Mouse (Mus musculus) neural tube, embryonic 15.5 days (tissue): Measurements from ENCODE around the gene Phka1. TPM values are rescaled to one million over a fixed set of nuclear protein-coding genes. Genes with fewer than 3 reads are reported as not detected.
A peak's percentile ranks its signal among the peaks of the same experiment; 100 is the strongest.

ENCODE experiments used
- ATAC-seq: fragments of 200-750 bp; cut with Nextera tagmentation; 2 replicates; pipeline ENCODE4 v1.8.0; 2017; ENCODE audit warnings: mild to moderate bottlenecking, moderate TSS enrichment, moderate library complexity; ENCODE audit not compliant: low FRiP score
- H3K27ac ChIP-seq: fragments of 300-500 bp; sonication (generic); replicated peaks from 2 replicates; pipeline ENCODE4 v1.5.1; 2015; ENCODE audit warnings: mild to moderate bottlenecking, inconsistent platforms
- H3K27me3 ChIP-seq: fragments of 300-500 bp; sonication (generic); replicated peaks from 2 replicates; pipeline ENCODE4 v1.6.1; 2015; ENCODE audit warnings: inconsistent platforms
- H3K36me3 ChIP-seq: fragments of 300-500 bp; sonication (generic); 2 replicates; pipeline ENCODE4 v1.6.1; 2015; ENCODE audit warnings: inconsistent platforms
- H3K4me1 ChIP-seq: fragments of 300-500 bp; sonication (generic); 2 replicates; pipeline ENCODE4 v1.6.1; 2015; ENCODE audit warnings: inconsistent platforms
- H3K4me2 ChIP-seq: fragments of 300-500 bp; sonication (generic); 2 replicates; pipeline ENCODE4 v1.6.1; 2015; ENCODE audit warnings: inconsistent platforms, mild to moderate bottlenecking, moderate library complexity
- H3K4me3 ChIP-seq: fragments of 300-500 bp; sonication (generic); replicated peaks from 2 replicates; pipeline ENCODE4 v1.5.1; 2015; ENCODE audit warnings: mild to moderate bottlenecking, inconsistent platforms
- H3K9ac ChIP-seq: fragments of 300-500 bp; sonication (generic); replicated peaks from 2 replicates; pipeline ENCODE4 v1.6.1; 2015; ENCODE audit warnings: mild to moderate bottlenecking, inconsistent platforms
- H3K9me3 ChIP-seq: fragments of 300-500 bp; sonication (generic); replicated peaks from 2 replicates; pipeline ENCODE4 v1.6.1; 2016; ENCODE audit warnings: inconsistent platforms
- WGBS: fragments of 180-500 bp; shearing (Covaris S2); methylation state at CpG from one replicate; pipeline ENCODE4 v1.1.7; 2015; ENCODE audit warnings: mixed read lengths; 5-methylcytosine and 5-hydroxymethylcytosine counted together
- polyA plus RNA-seq: library from polyadenylated mRNA; unstranded; fragments of >200 nt; fragmentation: Nextera tagmentation; extraction: Ambion mirVana; gene quantifications from 2 replicates; pipeline ENCODE4 v1.2.1, GENCODE M21; 2015

Gene Phka1
- polyA plus RNA-seq, 1 experiment from 2014 or later = 9.1 TPM

- H3K4me2 ChIP-seq = no peak overlapping the region
- no peaks in the 10 kb centered on the region for H3K36me3 ChIP-seq
- H3K27ac ChIP-seq = no peak overlapping the region
- no peak overlapping the region for H3K4me3 ChIP-seq
- no peaks in the 10 kb centered on the region for H3K9me3 ChIP-seq
- 92% methylated on average over 7 of the region's 7 CpGs for WGBS
- 0 out of 2 replicates have a peak, but pooled peaks cover 3% of the 10 kb centered on the region for H3K27me3 ChIP-seq
- H3K4me1 ChIP-seq = no peaks in the 10 kb centered on the region
- H3K9ac ChIP-seq = no peak overlapping the region
- ATAC-seq = no peak
These were observed 87.1 kb downstream of the Phka1 start for GRCm38 (mm10) chrX:102556906-102557305.

- ATAC-seq = no peak
- H3K4me1 ChIP-seq = no peaks in the 10 kb centered on the region
- WGBS = 79% methylated on average over 4 of the region's 4 CpGs
- peaks cover 3% of the 10 kb centered on the region; the same call in 1 of the 2 replicates for H3K27me3 ChIP-seq
- no peak overlapping the region for H3K9ac ChIP-seq
- no peaks in the 10 kb centered on the region for H3K36me3 ChIP-seq
- H3K9me3 ChIP-seq = no peaks in the 10 kb centered on the region
- H3K4me2 ChIP-seq = no peak overlapping the region
- no peak overlapping the region for H3K27ac ChIP-seq
- no peak overlapping the region for H3K4me3 ChIP-seq
These were observed 134.8 kb downstream of the Phka1 start for GRCm38 (mm10) chrX:102509205-102509604.

DNA sequence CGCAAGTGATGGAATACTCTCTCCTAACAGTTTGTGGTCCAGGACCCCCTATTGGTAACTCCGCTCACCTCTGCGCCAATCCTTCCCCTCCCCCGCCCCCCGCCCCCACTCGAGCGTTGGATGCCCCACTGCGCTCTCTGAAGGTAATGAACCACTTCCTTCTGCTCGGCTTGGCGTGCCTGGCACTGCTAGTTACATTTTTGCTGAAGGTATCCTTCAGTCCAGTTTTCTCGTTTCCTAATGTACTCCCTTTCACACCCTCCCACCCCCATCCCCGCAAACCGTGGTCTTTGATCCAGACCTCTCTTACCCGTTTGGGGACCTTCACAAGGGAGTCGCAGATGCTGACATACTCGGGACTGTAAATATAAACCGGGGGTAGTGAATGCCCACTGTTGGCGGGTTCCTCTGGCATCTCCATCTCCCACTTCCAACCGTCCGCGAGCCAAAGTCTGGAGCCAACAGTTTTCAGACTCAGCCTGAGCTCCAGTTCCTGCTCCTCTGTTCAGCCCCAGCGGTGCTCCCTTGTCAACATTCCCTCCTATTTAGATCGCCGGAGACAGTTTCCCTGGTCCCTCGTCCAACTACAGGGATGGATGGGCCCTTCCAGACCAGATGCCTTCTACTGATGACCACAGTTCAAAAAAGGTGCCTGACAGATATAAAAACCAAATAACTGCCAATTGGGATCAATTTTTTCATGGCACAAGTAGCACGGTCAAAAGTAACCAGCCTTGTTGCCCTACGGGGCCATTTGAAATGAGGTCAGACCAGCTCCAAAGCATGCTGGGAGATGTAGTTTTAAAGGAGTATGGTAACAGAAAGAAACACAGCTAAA, 139.2 kb downstream of the Phka1 start, which contains the start of gene Hdac8:
TSS of gene Hdac8 (minus strand) at position 716 of the 838 bp plus-strand sequence.
- peak within 1 kb of the TSS; percentile 38 for H3K9ac ChIP-seq
- no peaks in the 10 kb centered on the region for H3K36me3 ChIP-seq
- peak within 1 kb of the TSS; percentile 52 for H3K4me3 ChIP-seq
- peak within 1 kb of the TSS; percentile 60 for H3K27ac ChIP-seq
- H3K9me3 ChIP-seq = no peaks in the 10 kb centered on the region
- no peaks in the 10 kb centered on the region for H3K4me1 ChIP-seq
- WGBS = 18% methylated on average over 27 of the region's 27 CpGs
- H3K4me2 ChIP-seq = peak within 1 kb of the TSS; percentile 58
- peak; percentile 91 for ATAC-seq
- 0 out of 2 replicates have a peak, but pooled peaks cover 3% of the 10 kb centered on the region for H3K27me3 ChIP-seq

DNA sequence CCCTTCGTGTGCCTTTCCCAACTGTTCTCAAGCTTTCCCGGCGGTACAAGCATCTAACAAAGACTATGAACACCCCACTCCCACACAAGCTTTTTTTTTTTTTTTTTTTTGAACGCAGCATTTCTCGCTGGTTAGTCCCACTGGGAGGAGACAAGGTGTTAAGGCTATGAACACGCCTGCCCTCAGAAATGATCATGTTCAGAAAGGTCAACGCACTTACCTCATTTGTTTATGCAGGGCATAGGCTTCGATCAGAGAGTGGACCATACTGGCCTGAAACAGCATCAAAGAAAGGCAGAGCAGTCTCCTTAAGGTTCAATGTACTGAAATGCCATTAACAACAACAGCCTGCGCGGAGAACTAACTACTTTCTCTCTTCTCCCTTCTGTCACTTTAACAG, 139.9 kb downstream of the Phka1 start:
- H3K9ac ChIP-seq = 0 out of 2 replicates have a peak overlapping the region, but pooled peaks have one; percentile 38
- H3K27ac ChIP-seq = 0 out of 2 replicates have a peak overlapping the region, but pooled peaks have one; percentile 60
- H3K4me3 ChIP-seq = peak overlapping the region; percentile 52
- H3K27me3 ChIP-seq = 0 out of 2 replicates have a peak, but pooled peaks cover 3% of the 10 kb centered on the region
- 33% methylated on average over 10 of the region's 10 CpGs for WGBS
- H3K36me3 ChIP-seq = no peaks in the 10 kb centered on the region
- no peaks in the 10 kb centered on the region for H3K9me3 ChIP-seq
- ATAC-seq = 0 out of 2 replicates have a peak, but pooled peaks have one; percentile 22
- H3K4me1 ChIP-seq = no peaks in the 10 kb centered on the region
- peak overlapping the region; percentile 58 for H3K4me2 ChIP-seq

GRCm38 (mm10) chrX:102493992-102494730, 149.9 kb downstream of the Phka1 start:
- Histone ChIP-seq H3K4me3 (no peak overlapping the region), H3K27me3 (no peaks in the 10 kb centered on the region), H3K36me3 (no peaks in the 10 kb centered on the region), H3K9me3 (no peaks in the 10 kb centered on the region), H3K27ac (no peak overlapping the region), H3K9ac (no peak overlapping the region), H3K4me1 (no peaks in the 10 kb centered on the region), H3K4me2 (no peak overlapping the region)
- 58% methylated on average over 6 of the region's 6 CpGs for WGBS
- peak; percentile 79; the same call in 1 of the 2 replicates for ATAC-seq

- Histone ChIP-seq H3K9me3 (no peaks in the 10 kb centered on the region), H3K4me3 (no peak overlapping the region), H3K9ac (no peak overlapping the region), H3K27me3 (peaks cover 4% of the 10 kb centered on the region; the same call in 1 of the 2 replicates), H3K27ac (no peak overlapping the region), H3K4me2 (no peak overlapping the region), H3K36me3 (no peaks in the 10 kb centered on the region), H3K4me1 (no peaks in the 10 kb centered on the region)
- ATAC-seq = no peak
- 80% methylated on average over 7 of the region's 7 CpGs for WGBS
These were observed 158.5 kb downstream of the Phka1 start for GRCm38 (mm10) chrX:102485575-102485974.

DNA sequence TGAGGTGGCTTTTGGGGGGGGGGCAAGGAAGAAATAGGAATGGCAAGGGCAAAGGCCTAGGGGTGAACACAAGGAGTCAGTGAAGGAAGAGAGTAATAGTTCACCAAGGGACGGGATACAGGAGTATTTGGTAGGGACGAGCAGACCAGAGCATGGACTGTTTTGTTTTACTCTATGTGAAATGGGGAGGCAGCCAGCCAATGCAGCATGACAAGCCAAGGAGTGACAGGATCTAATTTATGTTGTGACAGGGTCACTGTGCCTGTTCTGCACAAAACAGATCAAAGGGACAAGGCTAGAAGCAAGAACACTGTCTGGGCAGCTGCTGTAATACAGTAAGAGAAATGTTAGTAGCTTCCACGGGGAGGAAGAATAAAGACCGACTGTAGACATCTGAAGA, 164.4 kb downstream of the Phka1 start:
- Histone ChIP-seq H3K27me3 (no peaks in the 10 kb centered on the region; the same call in 1 of the 2 replicates), H3K9ac (no peak overlapping the region), H3K27ac (no peak overlapping the region), H3K36me3 (no peaks in the 10 kb centered on the region), H3K4me2 (no peak overlapping the region), H3K9me3 (no peaks in the 10 kb centered on the region), H3K4me3 (no peak overlapping the region), H3K4me1 (no peaks in the 10 kb centered on the region)
- no peak for ATAC-seq
- WGBS = 73% methylated on average over 4 of the region's 4 CpGs

GRCm38 (mm10) chrX:102478965-102479364, 165.1 kb downstream of the Phka1 start:
- H3K9ac ChIP-seq = no peak overlapping the region
- H3K4me1 ChIP-seq = no peaks in the 10 kb centered on the region
- no peak overlapping the region for H3K4me2 ChIP-seq
- no peak overlapping the region for H3K27ac ChIP-seq
- no peaks in the 10 kb centered on the region; the same call in 1 of the 2 replicates for H3K27me3 ChIP-seq
- H3K9me3 ChIP-seq = no peaks in the 10 kb centered on the region
- no peak overlapping the region for H3K4me3 ChIP-seq
- ATAC-seq = no peak
- 28% methylated on average over 4 of the region's 4 CpGs for WGBS
- H3K36me3 ChIP-seq = no peaks in the 10 kb centered on the region

GRCm38 (mm10) chrX:102478481-102478880, 165.6 kb downstream of the Phka1 start:
- no peak overlapping the region for H3K27ac ChIP-seq
- no peak overlapping the region for H3K4me3 ChIP-seq
- H3K27me3 ChIP-seq = no peaks in the 10 kb centered on the region; the same call in 1 of the 2 replicates
- ATAC-seq = no peak
- no peak overlapping the region for H3K9ac ChIP-seq
- H3K4me1 ChIP-seq = no peaks in the 10 kb centered on the region
- H3K9me3 ChIP-seq = no peaks in the 10 kb centered on the region
- no peak overlapping the region for H3K4me2 ChIP-seq
- 90% methylated on average over 3 of the region's 3 CpGs for WGBS
- no peaks in the 10 kb centered on the region for H3K36me3 ChIP-seq

DNA sequence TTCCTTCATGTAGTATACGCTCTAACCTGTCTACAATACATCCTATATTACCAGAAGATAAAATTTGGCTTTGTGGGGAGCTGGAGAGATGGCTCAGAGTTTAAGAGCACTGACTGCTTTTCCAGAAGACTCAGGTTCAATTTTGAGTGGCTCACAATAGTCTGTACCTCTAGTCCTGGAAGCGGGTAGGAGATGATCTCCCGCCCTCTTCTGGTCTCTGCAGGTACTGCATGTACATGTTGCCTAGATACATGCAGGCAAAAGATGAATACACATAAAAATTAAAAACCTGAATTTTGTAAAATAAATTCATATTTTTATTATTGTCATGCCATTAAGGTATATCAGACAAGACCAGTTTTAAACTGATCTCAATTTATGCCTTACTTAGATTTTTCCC, 167.3 kb downstream of the Phka1 start:
- Histone ChIP-seq H3K27ac (no peak overlapping the region), H3K9ac (no peak overlapping the region), H3K4me1 (no peaks in the 10 kb centered on the region), H3K4me3 (no peak overlapping the region), H3K4me2 (no peak overlapping the region), H3K36me3 (no peaks in the 10 kb centered on the region), H3K9me3 (no peaks in the 10 kb centered on the region), H3K27me3 (peaks cover 5% of the 10 kb centered on the region; the same call in 1 of the 2 replicates)
- ATAC-seq = no peak
- WGBS = 38% methylated on average over 3 of the region's 3 CpGs

- Histone ChIP-seq H3K27me3 (peaks cover 5% of the 10 kb centered on the region; the same call in 1 of the 2 replicates), H3K36me3 (no peaks in the 10 kb centered on the region), H3K4me3 (no peak overlapping the region), H3K4me2 (no peak overlapping the region), H3K9me3 (no peaks in the 10 kb centered on the region), H3K27ac (no peak overlapping the region), H3K9ac (no peak overlapping the region), H3K4me1 (no peaks in the 10 kb centered on the region)
- ATAC-seq = no peak
- WGBS = 77% methylated on average over 5 of the region's 5 CpGs
These were observed 168.5 kb downstream of the Phka1 start for GRCm38 (mm10) chrX:102475555-102475954.
